Mouse (Mus musculus) adrenal gland (tissue): ENCODE results near the gene Neu2.

Source experiments
- intact Hi-C: fragments of 180-260 bp; cut with DNase I; formaldehyde crosslinking; loops from one replicate; pipeline ENCODE4 v1.15.1; 2025

Gene Neu2

DNA sequence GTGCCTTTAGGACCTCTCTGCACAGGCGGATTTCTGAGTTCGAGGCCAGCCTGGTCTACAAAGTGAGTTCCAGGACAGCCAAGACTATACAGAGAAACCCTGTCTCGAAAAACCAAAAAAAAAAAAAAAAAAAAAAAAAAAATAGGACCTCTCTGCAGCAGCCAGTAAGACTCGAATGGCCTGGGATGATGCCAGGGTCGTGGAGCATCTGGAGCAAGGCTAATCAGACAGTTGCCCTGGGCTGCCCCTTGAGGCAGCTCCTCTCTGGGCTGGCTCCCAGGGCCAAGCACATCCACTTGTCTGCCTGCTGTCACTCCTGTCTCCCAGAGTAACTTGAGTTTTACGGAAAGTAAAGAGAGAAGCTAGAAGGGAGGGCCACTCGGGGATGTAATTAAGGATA lies 135.4 kb downstream of the Neu2 start:
- intact Hi-C loops, result no loop called here

DNA sequence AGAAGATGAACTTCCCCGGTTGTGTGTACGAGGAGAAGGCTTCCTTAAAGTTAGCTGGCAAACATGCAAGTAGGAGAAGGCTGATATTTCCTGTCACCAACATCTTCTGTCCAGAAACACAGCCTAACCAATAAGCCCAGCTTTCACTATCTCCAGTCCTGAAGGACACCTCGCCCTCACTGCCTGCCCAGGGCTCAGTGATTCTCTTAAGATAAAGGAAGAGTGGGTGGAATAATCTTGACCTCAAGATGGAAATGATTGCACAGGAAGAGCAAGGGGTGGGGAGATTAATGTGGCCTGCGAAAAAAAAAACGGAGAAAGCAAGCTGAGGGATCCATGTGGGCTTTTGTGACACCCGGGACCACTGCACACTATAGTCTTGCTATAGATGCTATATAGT lies 136.1 kb downstream of the Neu2 start:
- intact Hi-C loops, result no loop called here
